Mouse (Mus musculus) adrenal gland, adult 18-20 months (tissue): ENCODE results near the gene Cybc1. TPM values are rescaled to one million over a fixed set of nuclear protein-coding genes. Genes with fewer than 3 reads are reported as not detected.

Experiments used
- DNase-seq, 2 experiments: peaks; one replicate each; pipeline ENCODE4 v3.0.0; 2021 to 2022; ENCODE audit warnings: low spot score in 2 of 2
- total RNA-seq, 2 experiments: library from RNA; stranded (reverse); gene quantifications; 1 replicate in 1 of 2; 2 replicates in 1 of 2; pipeline ENCODE4 v1.2.3; 2021

The Cybc1 gene
- total RNA-seq, 2 experiments from 2014 or later, result 21.7 to 25.2 TPM

- no peak for DNase-seq
These were observed 9.3 kb downstream of the Cybc1 start for GRCm38 (mm10) chr11:121219776-121220175.

GRCm38 (mm10) chr11:121216831-121217230 is 12.3 kb downstream of the Cybc1 start:
- no peak for DNase-seq

- peak; percentile 94 to 95 for DNase-seq
These were observed 24.7 kb downstream of the Cybc1 start, which contains the start of the genes Hexdc and Ogfod3 for GRCm38 (mm10) chr11:121204161-121205006. Gene Hexdc, plus strand, starts transcription at chr11:121204433. Gene Ogfod3, minus strand, starts transcription at chr11:121204711.

- DNase-seq, result no peak
These were observed 25.3 kb downstream of the Cybc1 start for GRCm38 (mm10) chr11:121203859-121204160.

GRCm38 (mm10) chr11:121201436-121202198 is 27.5 kb downstream of the Cybc1 start:
- DNase-seq, result no peak

GRCm38 (mm10) chr11:121200781-121201180 is 28.3 kb downstream of the Cybc1 start:
- no peak for DNase-seq

GRCm38 (mm10) chr11:121199851-121200250 is 29.3 kb downstream of the Cybc1 start:
- DNase-seq, result no peak

- DNase-seq, result no peak
These were observed 30.5 kb downstream of the Cybc1 start for GRCm38 (mm10) chr11:121198622-121199021.

- DNase-seq, result no peak
These were observed 35.7 kb downstream of the Cybc1 start for GRCm38 (mm10) chr11:121193415-121193814.

- no peak for DNase-seq
These were observed 36.4 kb downstream of the Cybc1 start for GRCm38 (mm10) chr11:121192742-121193141.

GRCm38 (mm10) chr11:121189681-121190080 is 39.4 kb downstream of the Cybc1 start:
- DNase-seq, result no peak

- peak; percentile 48 to 54 for DNase-seq
These were observed 52.5 kb downstream of the Cybc1 start for GRCm38 (mm10) chr11:121176285-121177270.

- no peak for DNase-seq
These were observed 54.9 kb downstream of the Cybc1 start for GRCm38 (mm10) chr11:121174234-121174633.

GRCm38 (mm10) chr11:121173203-121173602 is 55.9 kb downstream of the Cybc1 start:
- no peak for DNase-seq

Other genes starting within 250 kb of the Cybc1 start
- gene Csnk1d, start 238.0 kb downstream of the Cybc1 start, total RNA-seq, result 100 to 1,000 TPM; 108 to 127 TPM
- 1 to 10 TPM in 1 of 2 experiments, under 1 TPM in 1; 0.43 to 1.3 TPM for gene Cd7, start 189.9 kb downstream of the Cybc1 start, total RNA-seq
- under 1 TPM in 1 of 2 experiments, not detected in 1; 0.27 TPM for gene Sectm1b, start 165.8 kb downstream of the Cybc1 start, total RNA-seq
- under 1 TPM in 1 of 2 experiments, not detected in 1; 0.30 TPM for gene Sectm1a, start 148.1 kb downstream of the Cybc1 start, total RNA-seq
- not detected for gene Tex19.2, start 110.6 kb downstream of the Cybc1 start, total RNA-seq
- not detected for gene Tex19.1, start 83.2 kb downstream of the Cybc1 start, total RNA-seq
- gene Uts2r, start 69.1 kb downstream of the Cybc1 start, total RNA-seq, result not detected
- 10 to 100 TPM in 1 of 2 experiments, 1 to 10 TPM in 1; 9.0 to 10.1 TPM for gene Hexdc, start 24.9 kb downstream of the Cybc1 start, total RNA-seq
- 10 to 100 TPM; 24.1 to 27.0 TPM for gene Ogfod3, start 24.6 kb downstream of the Cybc1 start, total RNA-seq
- gene Narf, start 7.9 kb upstream of the Cybc1 start, total RNA-seq, result 10 to 100 TPM; 14.4 to 15.2 TPM
- gene Foxk2, start 30.7 kb upstream of the Cybc1 start, total RNA-seq, result 10 to 100 TPM; 41.6 to 45.5 TPM
- 10 to 100 TPM; 58.3 to 60.6 TPM for gene Wdr45b, start 125.1 kb upstream of the Cybc1 start, total RNA-seq
- 1 to 10 TPM; 5.4 to 6.0 TPM for gene Rab40b, start 158.9 kb upstream of the Cybc1 start, total RNA-seq
- gene Fn3krp, start 192.1 kb upstream of the Cybc1 start, total RNA-seq, result 10 to 100 TPM; 17.3 to 21.8 TPM
- gene Fn3k, start 205.6 kb upstream of the Cybc1 start, total RNA-seq, result 10 to 100 TPM in 1 of 2 experiments, 1 to 10 TPM in 1; 9.5 to 15.8 TPM
- gene Tbcd, start 222.6 kb upstream of the Cybc1 start, total RNA-seq, result 10 to 100 TPM; 27.9 to 36.7 TPM